Mouse (Mus musculus): ENCODE measurements at regions not wholly inside any gene's neighbourhood (a gene's known extent, or its start where the extent isn't known, plus 50 kb on each side); places are given as distances from the start of the nearest gene placed in this dataset.

- 82% methylated on average over 1 of the region's 1 CpGs for WGBS
- Histone ChIP-seq H3K36me3 (ENCODE audit: control insufficient read depth, insufficient read depth, low read length) (no peaks in the 10 kb centered on the region), H3K9ac (replicated peaks; ENCODE audit: low read depth, low read length) (no peak overlapping the region), H3K4me1 (ENCODE audit: control insufficient read depth, insufficient read depth, low read length) (no peaks in the 10 kb centered on the region), H3K27ac (ENCODE audit: low read depth, low read length) (no peak overlapping the region), H3K4me2 (ENCODE audit: low read depth, low read length) (no peak overlapping the region), H3K27me3 (ENCODE audit: control insufficient read depth, insufficient read depth, low read length) (no peaks in the 10 kb centered on the region), H3K4me3 (ENCODE audit: low read depth, low read length) (no peak overlapping the region), H3K9me3 (ENCODE audit: control insufficient read depth, low read length) (no peaks in the 10 kb centered on the region)
- ATAC-seq (ENCODE audit: low read depth) = no peak
Observed at GRCm38 (mm10) chr6:41113943-41114342, 78.6 kb upstream of the 2210010C04Rik start.

- no peaks in the 10 kb centered on the region for H3K4me1 ChIP-seq (ENCODE audit: control insufficient read depth, insufficient read depth, low read length)
- WGBS = 47% methylated on average over 7 of the region's 7 CpGs
- H3K4me2 ChIP-seq (ENCODE audit: low read depth, low read length) = no peak overlapping the region
- H3K27me3 ChIP-seq (ENCODE audit: control insufficient read depth, insufficient read depth, low read length) = no peaks in the 10 kb centered on the region
- ATAC-seq (ENCODE audit: low read depth) = no peak
- no peak overlapping the region for H3K27ac ChIP-seq (ENCODE audit: low read depth, low read length)
- H3K9me3 ChIP-seq (ENCODE audit: control insufficient read depth, low read length) = no peaks in the 10 kb centered on the region
- H3K9ac ChIP-seq (replicated peaks; ENCODE audit: low read depth, low read length) = no peak overlapping the region
- H3K36me3 ChIP-seq (ENCODE audit: control insufficient read depth, insufficient read depth, low read length) = no peaks in the 10 kb centered on the region
- no peak overlapping the region for H3K4me3 ChIP-seq (ENCODE audit: low read depth, low read length)
Observed at GRCm38 (mm10) chr6:41112861-41113610, 77.7 kb upstream of the 2210010C04Rik start.

- Histone ChIP-seq H3K9ac (replicated peaks; ENCODE audit: low read depth, low read length) (no peak overlapping the region), H3K4me3 (ENCODE audit: low read depth, low read length) (no peak overlapping the region), H3K9me3 (ENCODE audit: control insufficient read depth, low read length) (no peaks in the 10 kb centered on the region), H3K27ac (ENCODE audit: low read depth, low read length) (no peak overlapping the region), H3K4me2 (ENCODE audit: low read depth, low read length) (no peak overlapping the region), H3K36me3 (ENCODE audit: control insufficient read depth, insufficient read depth, low read length) (no peaks in the 10 kb centered on the region), H3K4me1 (ENCODE audit: control insufficient read depth, insufficient read depth, low read length) (no peaks in the 10 kb centered on the region), H3K27me3 (ENCODE audit: control insufficient read depth, insufficient read depth, low read length) (no peaks in the 10 kb centered on the region)
- ATAC-seq (ENCODE audit: low read depth) = no peak
Observed at GRCm38 (mm10) chr6:41111829-41112228, 76.5 kb upstream of the 2210010C04Rik start.

GRCm38 (mm10) chr6:41108897-41109296 is 73.6 kb upstream of the 2210010C04Rik start:
- Histone ChIP-seq H3K27ac (ENCODE audit: low read depth, low read length) (no peak overlapping the region), H3K9ac (replicated peaks; ENCODE audit: low read depth, low read length) (no peak overlapping the region), H3K9me3 (ENCODE audit: control insufficient read depth, low read length) (no peaks in the 10 kb centered on the region), H3K36me3 (ENCODE audit: control insufficient read depth, insufficient read depth, low read length) (no peaks in the 10 kb centered on the region), H3K27me3 (ENCODE audit: control insufficient read depth, insufficient read depth, low read length) (no peaks in the 10 kb centered on the region), H3K4me1 (ENCODE audit: control insufficient read depth, insufficient read depth, low read length) (no peaks in the 10 kb centered on the region), H3K4me3 (ENCODE audit: low read depth, low read length) (no peak overlapping the region), H3K4me2 (ENCODE audit: low read depth, low read length) (no peak overlapping the region)
- no peak for ATAC-seq (ENCODE audit: low read depth)
- WGBS = 64% methylated on average over 1 of the region's 1 CpGs

- no peak overlapping the region for H3K4me3 ChIP-seq (ENCODE audit: low read depth, low read length)
- H3K4me1 ChIP-seq (ENCODE audit: control insufficient read depth, insufficient read depth, low read length) = no peaks in the 10 kb centered on the region
- H3K27ac ChIP-seq (ENCODE audit: low read depth, low read length) = no peak overlapping the region
- no peaks in the 10 kb centered on the region for H3K36me3 ChIP-seq (ENCODE audit: control insufficient read depth, insufficient read depth, low read length)
- WGBS = 86% methylated on average over 6 of the region's 6 CpGs
- H3K4me2 ChIP-seq (ENCODE audit: low read depth, low read length) = no peak overlapping the region
- no peak overlapping the region for H3K9ac ChIP-seq (replicated peaks; ENCODE audit: low read depth, low read length)
- no peaks in the 10 kb centered on the region for H3K27me3 ChIP-seq (ENCODE audit: control insufficient read depth, insufficient read depth, low read length)
- H3K9me3 ChIP-seq (ENCODE audit: control insufficient read depth, low read length) = no peaks in the 10 kb centered on the region
- ATAC-seq (ENCODE audit: low read depth) = no peak
Observed at GRCm38 (mm10) chr6:41103689-41104400, 68.5 kb upstream of the 2210010C04Rik start.

- Histone ChIP-seq H3K4me1 (ENCODE audit: control insufficient read depth, insufficient read depth, low read length) (no peaks in the 10 kb centered on the region), H3K4me3 (ENCODE audit: low read depth, low read length) (no peak overlapping the region), H3K4me2 (ENCODE audit: low read depth, low read length) (no peak overlapping the region), H3K9ac (replicated peaks; ENCODE audit: low read depth, low read length) (no peak overlapping the region), H3K9me3 (ENCODE audit: control insufficient read depth, low read length) (no peaks in the 10 kb centered on the region), H3K36me3 (ENCODE audit: control insufficient read depth, insufficient read depth, low read length) (no peaks in the 10 kb centered on the region), H3K27ac (ENCODE audit: low read depth, low read length) (no peak overlapping the region), H3K27me3 (ENCODE audit: control insufficient read depth, insufficient read depth, low read length) (no peaks in the 10 kb centered on the region)
- WGBS = 85% methylated on average over 2 of the region's 2 CpGs
- no peak for ATAC-seq (ENCODE audit: low read depth)
Observed at GRCm38 (mm10) chr6:41101997-41102396, 66.7 kb upstream of the 2210010C04Rik start.

GRCm38 (mm10) chr6:41100258-41100657 is 64.9 kb upstream of the 2210010C04Rik start:
- Histone ChIP-seq H3K4me2 (ENCODE audit: low read depth, low read length) (no peak overlapping the region), H3K4me3 (ENCODE audit: low read depth, low read length) (no peak overlapping the region), H3K4me1 (ENCODE audit: control insufficient read depth, insufficient read depth, low read length) (no peaks in the 10 kb centered on the region), H3K36me3 (ENCODE audit: control insufficient read depth, insufficient read depth, low read length) (no peaks in the 10 kb centered on the region), H3K9me3 (ENCODE audit: control insufficient read depth, low read length) (no peaks in the 10 kb centered on the region), H3K27me3 (ENCODE audit: control insufficient read depth, insufficient read depth, low read length) (no peaks in the 10 kb centered on the region), H3K9ac (replicated peaks; ENCODE audit: low read depth, low read length) (no peak overlapping the region), H3K27ac (ENCODE audit: low read depth, low read length) (no peak overlapping the region)
- no peak for ATAC-seq (ENCODE audit: low read depth)
- WGBS = 99% methylated on average over 2 of the region's 2 CpGs

- Histone ChIP-seq H3K4me3 (ENCODE audit: low read depth, low read length) (no peak overlapping the region), H3K9me3 (ENCODE audit: control insufficient read depth, low read length) (no peaks in the 10 kb centered on the region), H3K4me2 (ENCODE audit: low read depth, low read length) (no peak overlapping the region), H3K4me1 (ENCODE audit: control insufficient read depth, insufficient read depth, low read length) (no peaks in the 10 kb centered on the region), H3K9ac (replicated peaks; ENCODE audit: low read depth, low read length) (no peak overlapping the region), H3K27ac (ENCODE audit: low read depth, low read length) (no peak overlapping the region), H3K27me3 (ENCODE audit: control insufficient read depth, insufficient read depth, low read length) (no peaks in the 10 kb centered on the region), H3K36me3 (ENCODE audit: control insufficient read depth, insufficient read depth, low read length) (no peaks in the 10 kb centered on the region)
- no peak for ATAC-seq (ENCODE audit: low read depth)
- 54% methylated on average over 4 of the region's 4 CpGs for WGBS
Observed at GRCm38 (mm10) chr6:41091177-41091829, 56.0 kb upstream of the 2210010C04Rik start.

All from neural tube, embryonic 14.5 days (tissue).